Comparison of ENCODE assay signal across 8 mouse cellular contexts in the genomic region with DNA sequence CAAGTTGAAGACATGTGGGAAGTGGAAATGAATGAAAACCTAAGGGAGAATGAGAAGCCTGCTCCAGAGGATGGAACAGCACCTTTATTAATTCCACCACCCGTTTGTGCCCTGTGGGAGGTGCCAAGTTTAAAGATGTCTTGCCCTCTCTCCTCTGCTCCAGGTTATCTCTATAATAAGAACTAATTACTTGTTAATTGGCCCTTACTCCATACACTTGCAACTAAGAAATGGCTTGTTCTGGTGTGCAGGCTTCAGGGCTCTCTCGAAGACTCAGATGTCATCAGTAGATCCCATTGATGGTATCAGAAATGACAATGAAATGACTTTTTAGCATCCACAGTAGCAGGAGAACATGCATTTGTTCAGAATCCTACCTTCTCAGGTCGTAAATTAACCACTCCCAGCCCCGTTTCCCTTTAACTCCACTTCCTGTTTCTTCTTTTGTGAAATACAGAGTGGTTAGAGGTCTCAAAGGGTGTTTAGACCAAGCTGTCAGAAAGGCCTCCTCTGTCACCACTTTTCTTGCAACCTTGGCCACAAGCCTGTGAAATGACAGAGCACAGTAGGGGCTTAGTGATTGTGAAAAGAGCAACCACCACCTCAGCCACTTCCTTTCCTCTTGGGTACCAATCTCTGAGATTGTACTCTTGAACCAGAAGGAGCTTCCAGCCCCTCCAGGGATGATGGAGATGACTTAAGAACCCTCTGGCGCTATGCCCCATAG. TPM values are rescaled to one million over a fixed set of nuclear protein-coding genes. Genes with fewer than 3 reads are reported as not detected.
DNase-seq lines count a peak whose midpoint lies in the region; ATAC-seq lines count a peak whose summit lies in the region.

A gene (minus strand): TSS at position 51 of the 727 bp plus-strand sequence.

- H3K36me3 ChIP-seq in embryonic facial prominence, embryonic 10.5 days (replicated peaks) = no peaks in the 10 kb centered on the region
- no peaks in the 10 kb centered on the region for H3K36me3 ChIP-seq in heart, embryonic 11.5 days (ENCODE audit: control insufficient read depth, insufficient read depth, low read length)

- peaks cover 19% of the 10 kb centered on the region for H3K4me1 ChIP-seq in embryonic facial prominence, embryonic 10.5 days
- peaks cover 9% of the 10 kb centered on the region; the same call in 1 of the 2 replicates for H3K4me1 ChIP-seq in heart, embryonic 11.5 days (ENCODE audit: control insufficient read depth, insufficient read depth, low read length)

- peak; percentile 15 to 44 for DNase-seq in lung, adult 18-20 months
- DNase-seq in lung, postnatal 14 days = no peak
- DNase-seq in embryonic facial prominence, embryonic 10.5 days (ENCODE audit: low spot score) = no peak
- no peak for DNase-seq in layer of hippocampus, postnatal 36 days
- no peak for DNase-seq in urinary bladder, postnatal 25 days (ENCODE audit: low spot score)
- no peak for DNase-seq in urinary bladder, postnatal 4 days (ENCODE audit: low spot score in 2 of 2)

- H3K27ac ChIP-seq in embryonic facial prominence, embryonic 10.5 days (replicated peaks) = no peak within 1 kb of the TSS
- no peak within 1 kb of the TSS for H3K27ac ChIP-seq in heart, embryonic 11.5 days (ENCODE audit: low read depth, low read length)

- no peaks in the 10 kb centered on the region for H3K27me3 ChIP-seq in embryonic facial prominence, embryonic 10.5 days (replicated peaks; ENCODE audit: low read depth, poor library complexity, severe bottlenecking)
- H3K27me3 ChIP-seq in heart, embryonic 11.5 days (ENCODE audit: control insufficient read depth, insufficient read depth, low read length) = no peaks in the 10 kb centered on the region

- peak within 1 kb of the TSS; percentile 3; the same call in 1 of the 2 replicates for H3K4me2 ChIP-seq in heart, embryonic 11.5 days

- H3K4me3 ChIP-seq in embryonic facial prominence, embryonic 10.5 days = no peak within 1 kb of the TSS
- H3K4me3 ChIP-seq in heart, embryonic 11.5 days (ENCODE audit: low read depth, low read length) = no peak within 1 kb of the TSS

- 76% methylated on average over 5 of the region's 5 CpGs for WGBS in embryonic facial prominence, embryonic 10.5 days
- WGBS in heart, embryonic 11.5 days (ENCODE audit: insufficient replicate concordance) = 64% methylated on average over 5 of the region's 5 CpGs

- H3K9ac ChIP-seq in heart, embryonic 11.5 days (ENCODE audit: low read depth, low read length) = no peak within 1 kb of the TSS

- ATAC-seq in heart, embryonic 11.5 days (replicated peaks; ENCODE audit: insufficient number of reproducible peaks, low FRiP score, low TSS enrichment) = 0 out of 2 replicates have a peak, but pooled peaks have one; percentile 12
- ATAC-seq in megakaryocyte progenitor cell, adult 5-6 weeks (replicated peaks; ENCODE audit: poor library complexity) = peak; percentile 94

- no peaks in the 10 kb centered on the region for H3K9me3 ChIP-seq in embryonic facial prominence, embryonic 10.5 days
- H3K9me3 ChIP-seq in heart, embryonic 11.5 days (replicated peaks; ENCODE audit: control insufficient read depth, low read length) = no peaks in the 10 kb centered on the region

RNA-seq across cellular contexts. Expression of the gene that starts here (rescaled TPM):
- polyA plus RNA-seq in embryonic facial prominence, embryonic 10.5 days (2016; fragmentation: Nextera tagmentation; extraction: Ambion mirVana) = 111 and 116 TPM in 2 replicates
- polyA plus RNA-seq in heart, embryonic 11.5 days (2014; fragmentation: Nextera tagmentation; extraction: Ambion mirVana) = 93.6 and 103 TPM in 2 replicates
- total RNA-seq in layer of hippocampus, postnatal 36 days (2021) = 10 to 100 TPM; 90.6 to 92.6 TPM
- total RNA-seq in megakaryocyte progenitor cell, adult 5-6 weeks (2015) = 145 and 175 TPM in 2 replicates
- 111 and 112 TPM in 2 replicates for total RNA-seq in megakaryocyte progenitor cell, adult 5-6 weeks (2017)

Comparison
In these comparisons a context has a peak if more than half of its experiments do, and no peak if none do; other contexts are left out.
1. DNase-seq: peak in lung, adult 18-20 months (2 of 2); none in lung, postnatal 14 days (single experiment), embryonic facial prominence, embryonic 10.5 days (single experiment), layer of hippocampus, postnatal 36 days (0 of 2), urinary bladder, postnatal 25 days (single experiment) and urinary bladder, postnatal 4 days (0 of 2).